8 mouse cellular contexts compared by ENCODE assay signal in the genomic region with DNA sequence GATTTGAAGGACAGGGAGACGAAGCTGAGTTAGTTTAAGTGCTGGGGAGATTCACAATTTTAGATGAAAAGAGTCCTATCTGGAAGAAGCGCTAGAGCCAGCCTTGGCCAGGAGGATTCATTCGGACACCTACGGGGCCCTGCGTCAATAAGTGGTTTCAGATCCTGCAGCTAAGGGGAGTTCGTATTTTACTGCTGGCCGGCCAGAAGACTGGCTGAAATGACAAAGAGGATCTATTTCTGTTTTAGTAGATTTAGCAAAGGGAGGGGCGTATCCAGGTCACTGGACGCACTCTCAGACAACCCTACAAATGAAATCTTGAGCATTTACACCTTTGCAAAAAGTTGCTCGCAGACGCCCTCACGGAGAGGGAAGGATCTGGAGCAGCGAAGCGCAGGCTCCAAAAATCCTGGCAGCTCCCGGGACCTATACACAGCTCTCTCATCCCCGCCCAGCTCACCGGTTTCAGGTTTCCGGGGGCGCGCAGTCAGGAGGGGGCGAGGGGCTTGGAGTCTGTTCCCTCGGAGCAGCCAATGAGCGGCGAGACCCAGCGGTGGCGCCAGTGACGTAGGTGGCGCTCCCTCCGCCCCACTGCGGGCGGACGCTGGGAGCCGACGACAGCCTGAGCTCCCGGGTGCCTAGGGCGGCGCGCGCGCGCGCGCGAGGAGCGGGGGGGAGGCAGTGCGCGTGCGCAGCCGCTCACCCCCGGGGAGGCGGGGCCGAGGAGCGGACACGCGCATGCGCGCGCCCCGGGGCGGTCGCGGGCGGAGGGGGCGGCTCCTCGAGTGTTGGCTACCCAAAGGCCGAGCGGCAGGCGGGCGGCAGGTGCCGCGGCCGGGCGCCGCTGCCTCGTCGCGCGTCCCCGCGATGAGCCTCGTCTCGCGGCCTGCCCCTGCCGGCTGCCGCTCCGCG. TPM values are rescaled to one million over a fixed set of nuclear protein-coding genes. Genes with fewer than 3 reads are reported as not detected.
A peak's percentile ranks its signal among the peaks of the same experiment; 100 is the strongest.
DNase-seq lines count a peak whose midpoint lies in the region; ATAC-seq lines count a peak whose summit lies in the region.

Gene Tmem170b, plus strand, starts transcription at position 809 of the 912 bp plus-strand sequence.

- peak within 1 kb of the TSS; percentile 76 for H3K4me2 ChIP-seq in forebrain, embryonic 14.5 days (ENCODE audit: low read length)
- peak within 1 kb of the TSS; percentile 64 for H3K4me2 ChIP-seq in neural tube, embryonic 15.5 days

- DNase-seq in ES-CJ7 (ENCODE audit: low read depth, low spot score) = peak; percentile 97
- DNase-seq in cerebellum, adult 11 months = peak; percentile 98
- peak; percentile 98 for DNase-seq in forebrain, embryonic 14.5 days (ENCODE audit: low spot score)
- peak; percentile 96 to 99 for DNase-seq in heart, postnatal 14 days
- DNase-seq in layer of hippocampus, adult 11-12 months (ENCODE audit: low spot score) = peak; percentile 96
- DNase-seq in lung, adult 18-20 months = peak; percentile 98 to 99
- DNase-seq in testis, postnatal 14 days (ENCODE audit: low spot score) = peak; percentile 97

- H3K9me3 ChIP-seq in forebrain, embryonic 14.5 days (replicated peaks; ENCODE audit: control insufficient read depth, low read length) = no peaks in the 10 kb centered on the region
- H3K9me3 ChIP-seq in neural tube, embryonic 15.5 days (replicated peaks) = no peaks in the 10 kb centered on the region

- H3K9ac ChIP-seq in forebrain, embryonic 14.5 days (ENCODE audit: low read length) = peak within 1 kb of the TSS; percentile 98
- peak within 1 kb of the TSS; percentile 98 for H3K9ac ChIP-seq in neural tube, embryonic 15.5 days (replicated peaks)

- H3K27me3 ChIP-seq in forebrain, embryonic 14.5 days (replicated peaks; ENCODE audit: control insufficient read depth, insufficient read depth, low read length) = no peaks in the 10 kb centered on the region
- no peaks in the 10 kb centered on the region for H3K27me3 ChIP-seq in neural tube, embryonic 15.5 days (replicated peaks)

- peak; percentile 99 for ATAC-seq in forebrain, embryonic 14.5 days
- peak; percentile 98 for ATAC-seq in neural tube, embryonic 15.5 days (ENCODE audit: low FRiP score)

- H3K27ac ChIP-seq in forebrain, embryonic 14.5 days (ENCODE audit: low read depth, low read length) = peak within 1 kb of the TSS; percentile 88
- H3K27ac ChIP-seq in neural tube, embryonic 15.5 days (replicated peaks) = peak within 1 kb of the TSS; percentile 92

- under 1% methylated on average over 46 of the region's 87 CpGs for WGBS in forebrain, embryonic 14.5 days
- WGBS in neural tube, embryonic 15.5 days = 1% methylated on average over 37 of the region's 87 CpGs

- peak within 1 kb of the TSS; percentile 96 for H3K4me3 ChIP-seq in forebrain, embryonic 14.5 days (ENCODE audit: low read depth, low read length)
- H3K4me3 ChIP-seq in neural tube, embryonic 15.5 days (replicated peaks) = peak within 1 kb of the TSS; percentile 84

- no peaks in the 10 kb centered on the region for H3K36me3 ChIP-seq in forebrain, embryonic 14.5 days (ENCODE audit: control insufficient read depth, insufficient read depth, low read length)
- H3K36me3 ChIP-seq in neural tube, embryonic 15.5 days = no peaks in the 10 kb centered on the region

- peaks cover 20% of the 10 kb centered on the region for H3K4me1 ChIP-seq in forebrain, embryonic 14.5 days (ENCODE audit: control insufficient read depth, insufficient read depth, low read length)
- peaks cover 27% of the 10 kb centered on the region for H3K4me1 ChIP-seq in neural tube, embryonic 15.5 days

- intact Hi-C loops in heart, postnatal 14 days (cut with DNase I) = no loop called here

RNA-seq across cellular contexts. Expression of gene Tmem170b, which starts in this region (rescaled TPM):
- polyA plus RNA-seq in forebrain, embryonic 14.5 days (2014; fragmentation: Nextera tagmentation; extraction: Ambion mirVana) = 32.5 and 46.3 TPM in 2 replicates
- 10 to 100 TPM; 18.4 to 20.5 TPM for total RNA-seq in heart, postnatal 14 days (2021)
- polyA plus RNA-seq in neural tube, embryonic 15.5 days (2015; fragmentation: Nextera tagmentation; extraction: Ambion mirVana) = 34.1 and 38.0 TPM in 2 replicates

Comparison
In these comparisons a context has a peak if more than half of its experiments do, and no peak if none do; other contexts are left out.
1. Peak in every context shown above with its lines: DNase-seq, ATAC-seq, H3K4me3 ChIP-seq and H3K27ac ChIP-seq.